Mouse (Mus musculus) heart, embryonic 13.5 days (tissue): ENCODE measurements around the gene Gm9767. TPM values are rescaled to one million over a fixed set of nuclear protein-coding genes. Genes with fewer than 3 reads are reported as not detected.

Experiments used
- ATAC-seq: fragments of 200-750 bp; cut with Nextera tagmentation; 2 replicates; pipeline ENCODE4 v1.8.0; 2017; ENCODE audit warnings: moderate TSS enrichment; ENCODE audit not compliant: insufficient number of reproducible peaks, low FRiP score, low TSS enrichment; ENCODE audit errors: extremely low read depth
- H3K27ac ChIP-seq: fragments of 300-500 bp; sonication (generic); replicated peaks from 2 replicates; pipeline ENCODE4 v1.5.1; 2015; ENCODE audit warnings: moderate library complexity, mild to moderate bottlenecking, inconsistent platforms
- H3K27me3 ChIP-seq: fragments of 300-500 bp; sonication (generic); replicated peaks from 2 replicates; pipeline ENCODE4 v1.6.1; 2015; ENCODE audit warnings: mild to moderate bottlenecking, inconsistent platforms
- H3K36me3 ChIP-seq: fragments of 300-500 bp; sonication (generic); 2 replicates; pipeline ENCODE4 v1.6.1; 2015; ENCODE audit warnings: mild to moderate bottlenecking, inconsistent platforms
- H3K4me1 ChIP-seq: fragments of 300-500 bp; sonication (generic); 2 replicates; pipeline ENCODE4 v1.6.1; 2015; ENCODE audit warnings: inconsistent platforms
- H3K4me2 ChIP-seq: fragments of 300-500 bp; sonication (generic); 2 replicates; pipeline ENCODE4 v1.6.1; 2015; ENCODE audit warnings: inconsistent platforms, mild to moderate bottlenecking, moderate library complexity
- H3K4me3 ChIP-seq: fragments of 300-500 bp; sonication (generic); 2 replicates; pipeline ENCODE4 v1.5.1; 2015; ENCODE audit warnings: moderate library complexity, mild to moderate bottlenecking, inconsistent platforms
- H3K9ac ChIP-seq: fragments of 300-500 bp; sonication (generic); 2 replicates; pipeline ENCODE4 v1.6.1; 2015; ENCODE audit warnings: inconsistent platforms, mild to moderate bottlenecking, moderate library complexity
- H3K9me3 ChIP-seq: fragments of 300-500 bp; sonication (generic); 2 replicates; pipeline ENCODE4 v1.6.1; 2016; ENCODE audit warnings: inconsistent platforms
- WGBS: fragments of 180-500 bp; shearing (Covaris S2); methylation state at CpG from one replicate; pipeline ENCODE4 v1.1.7; 2015; ENCODE audit warnings: mixed read lengths; 5-methylcytosine and 5-hydroxymethylcytosine counted together
- polyA plus RNA-seq: library from polyadenylated mRNA; unstranded; fragments of >200 nt; fragmentation: Nextera tagmentation; extraction: Ambion mirVana; gene quantifications from 2 replicates; pipeline ENCODE4 v1.2.1, GENCODE M21; 2015

Gm9767 gene
- polyA plus RNA-seq, 1 experiment from 2014 or later: not detected

GRCm38 (mm10) chr10:26114409-26114808 lies 36.4 kb downstream of the Gm9767 start:
- Histone ChIP-seq H3K9ac (no peak overlapping the region), H3K36me3 (no peaks in the 10 kb centered on the region), H3K4me1 (no peaks in the 10 kb centered on the region), H3K9me3 (no peaks in the 10 kb centered on the region), H3K4me2 (no peak overlapping the region), H3K27ac (no peak overlapping the region), H3K4me3 (no peak overlapping the region), H3K27me3 (no peaks in the 10 kb centered on the region)
- 67% methylated on average over 4 of the region's 4 CpGs for WGBS
- no peak for ATAC-seq

GRCm38 (mm10) chr10:26119067-26119821 lies 41.2 kb downstream of the Gm9767 start:
- WGBS: 63% methylated on average over 6 of the region's 6 CpGs
- no peaks in the 10 kb centered on the region for H3K4me1 ChIP-seq

GRCm38 (mm10) chr10:26119822-26120183 lies 41.7 kb downstream of the Gm9767 start:
- H3K4me1 ChIP-seq: no peaks in the 10 kb centered on the region
- ATAC-seq: no peak
- no peaks in the 10 kb centered on the region for H3K36me3 ChIP-seq
- no peak overlapping the region for H3K27ac ChIP-seq
- WGBS: 50% methylated on average over 1 of the region's 1 CpGs
- no peak overlapping the region for H3K4me3 ChIP-seq
- no peak overlapping the region for H3K9ac ChIP-seq
- no peaks in the 10 kb centered on the region for H3K27me3 ChIP-seq
- H3K4me2 ChIP-seq: no peak overlapping the region
- no peaks in the 10 kb centered on the region for H3K9me3 ChIP-seq

More at GRCm38 (mm10) chr10:26119067-26119821, 41.2 kb downstream of the Gm9767 start:
- no peaks in the 10 kb centered on the region for H3K9me3 ChIP-seq
- H3K27ac ChIP-seq: no peak overlapping the region
- H3K36me3 ChIP-seq: no peaks in the 10 kb centered on the region
- no peak overlapping the region for H3K4me2 ChIP-seq
- H3K27me3 ChIP-seq: no peaks in the 10 kb centered on the region
- ATAC-seq: no peak
- H3K9ac ChIP-seq: no peak overlapping the region
- no peak overlapping the region for H3K4me3 ChIP-seq

Other genes starting within 250 kb of the Gm9767 start
- gene Tmem200a, start 797 bp downstream of the Gm9767 start, polyA plus RNA-seq: 1.6 and 1.7 TPM in 2 replicates
- gene Samd3, start 151.5 kb downstream of the Gm9767 start, polyA plus RNA-seq: not detected in 2 replicates